Mouse (Mus musculus) limb, embryonic 10.5 days (tissue): ENCODE data around the gene Nxn. TPM values are rescaled to one million over a fixed set of nuclear protein-coding genes. Genes with fewer than 3 reads are reported as not detected.

Source experiments
- DNase-seq: peaks from one replicate; pipeline ENCODE4 v3.0.0-alpha.2; 2017; ENCODE audit warnings: low spot score
- H3K27ac ChIP-seq: fragments of 300-500 bp; sonication (generic); 2 replicates; pipeline ENCODE4 v1.5.1; 2016; ENCODE audit warnings: mild to moderate bottlenecking
- H3K27me3 ChIP-seq: fragments of 300-500 bp; sonication (generic); 2 replicates; pipeline ENCODE4 v1.6.1; 2016; ENCODE audit warnings: low read depth, mild to moderate bottlenecking; ENCODE audit not compliant: poor library complexity, severe bottlenecking
- H3K36me3 ChIP-seq: fragments of 300-500 bp; sonication (generic); 2 replicates; pipeline ENCODE4 v1.6.1; 2016; ENCODE audit warnings: mild to moderate bottlenecking, moderate library complexity
- H3K4me1 ChIP-seq: fragments of 300-500 bp; sonication (generic); 2 replicates; pipeline ENCODE4 v1.6.1; 2016
- H3K4me3 ChIP-seq: fragments of 300-500 bp; sonication (generic); 2 replicates; pipeline ENCODE4 v1.5.1; 2016; ENCODE audit warnings: mild to moderate bottlenecking, moderate library complexity
- H3K9me3 ChIP-seq: fragments of 300-500 bp; sonication (generic); replicated peaks from 2 replicates; pipeline ENCODE4 v1.6.1; 2016; ENCODE audit warnings: mild to moderate bottlenecking
- WGBS: fragments of 180-500 bp; shearing (Covaris S2); methylation state at CpG from one replicate; pipeline ENCODE4 v1.1.7; 2016; 5-methylcytosine and 5-hydroxymethylcytosine counted together
- polyA plus RNA-seq: library from polyadenylated mRNA; unstranded; fragments of >200 nt; fragmentation: Nextera tagmentation; extraction: Ambion mirVana; gene quantifications from 2 replicates; pipeline ENCODE4 v1.2.1, GENCODE M21; 2016

Gene Nxn
- polyA plus RNA-seq, 1 experiment from 2014 or later, result 53.3 TPM

DNA sequence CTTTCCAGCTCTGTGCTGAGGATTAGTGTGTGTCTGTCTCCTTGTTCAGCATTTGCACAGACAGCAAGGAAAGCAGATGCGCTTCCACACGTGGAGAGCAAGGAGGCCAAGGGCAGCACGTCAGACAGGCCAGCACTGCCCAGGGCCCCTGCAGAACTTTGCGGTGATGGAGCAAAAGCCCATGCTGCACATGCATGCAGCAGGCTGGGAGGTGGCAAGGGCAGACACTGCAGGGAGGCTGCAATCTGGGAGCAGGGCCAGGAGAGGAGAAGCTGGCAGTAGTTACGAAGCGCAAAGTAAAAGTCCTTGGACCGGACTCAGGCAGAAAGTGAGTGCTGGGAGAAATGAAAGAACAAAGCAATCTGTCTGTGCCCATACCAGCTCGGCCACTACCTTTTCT lies 19.5 kb upstream of the Nxn start:
- Histone ChIP-seq H3K4me3 (no peak overlapping the region), H3K9me3 (no peaks in the 10 kb centered on the region), H3K4me1 (peaks cover 49% of the 10 kb centered on the region), H3K27ac (no peak overlapping the region), H3K27me3 (no peaks in the 10 kb centered on the region), H3K36me3 (peaks cover 99% of the 10 kb centered on the region)
- DNase-seq, result no peak
- 91% methylated on average over 8 of the region's 8 CpGs for WGBS

- no peak for DNase-seq
- H3K4me3 ChIP-seq, result no peak overlapping the region
- peaks cover 97% of the 10 kb centered on the region for H3K36me3 ChIP-seq
- 39% methylated on average over 2 of the region's 2 CpGs for WGBS
- H3K27me3 ChIP-seq, result no peaks in the 10 kb centered on the region
- H3K27ac ChIP-seq, result no peak overlapping the region; the same call in 1 of the 2 replicates
- H3K4me1 ChIP-seq, result peaks cover 51% of the 10 kb centered on the region
- H3K9me3 ChIP-seq, result no peaks in the 10 kb centered on the region
Observed at GRCm38 (mm10) chr11:76415985-76416384, 17.0 kb upstream of the Nxn start.

GRCm38 (mm10) chr11:76415001-76415400 lies 16.1 kb upstream of the Nxn start:
- peaks cover 51% of the 10 kb centered on the region for H3K4me1 ChIP-seq
- no peaks in the 10 kb centered on the region for H3K9me3 ChIP-seq
- no peak overlapping the region for H3K27ac ChIP-seq
- H3K27me3 ChIP-seq, result no peaks in the 10 kb centered on the region
- H3K4me3 ChIP-seq, result no peak overlapping the region
- DNase-seq, result no peak
- peaks cover 92% of the 10 kb centered on the region for H3K36me3 ChIP-seq
- 92% methylated on average over 4 of the region's 4 CpGs for WGBS

DNA sequence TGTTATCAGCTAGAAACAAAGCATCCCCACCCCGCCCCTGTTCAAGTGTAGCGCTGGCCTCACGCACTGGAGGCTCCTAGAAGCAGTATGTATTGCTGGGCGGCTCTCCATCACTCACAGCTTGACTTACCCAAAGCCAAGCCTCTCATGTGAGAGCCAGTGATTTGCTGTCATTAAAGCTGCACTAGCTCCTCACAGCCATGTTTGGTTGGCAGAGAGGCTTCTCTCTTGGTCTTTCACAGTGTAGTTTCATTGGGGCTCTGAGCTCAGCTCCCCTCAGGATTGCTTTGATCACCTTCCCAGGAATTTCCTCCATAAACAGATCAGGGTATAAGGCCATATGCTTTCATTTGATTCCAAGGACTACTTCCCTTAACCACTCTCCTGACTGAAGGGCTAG lies 14.3 kb upstream of the Nxn start:
- no peaks in the 10 kb centered on the region for H3K9me3 ChIP-seq
- no peak overlapping the region for H3K4me3 ChIP-seq
- H3K36me3 ChIP-seq, result peaks cover 82% of the 10 kb centered on the region
- no peak overlapping the region for H3K27ac ChIP-seq
- H3K4me1 ChIP-seq, result peaks cover 42% of the 10 kb centered on the region
- WGBS, result 89% methylated on average over 4 of the region's 4 CpGs
- H3K27me3 ChIP-seq, result no peaks in the 10 kb centered on the region
- no peak for DNase-seq

GRCm38 (mm10) chr11:76410826-76411225 lies 11.9 kb upstream of the Nxn start:
- Histone ChIP-seq H3K27me3 (no peaks in the 10 kb centered on the region), H3K4me3 (no peak overlapping the region), H3K27ac (no peak overlapping the region), H3K4me1 (peaks cover 24% of the 10 kb centered on the region), H3K9me3 (no peaks in the 10 kb centered on the region), H3K36me3 (peaks cover 59% of the 10 kb centered on the region)
- DNase-seq, result peak; percentile 79
- WGBS, result 76% methylated on average over 12 of the region's 12 CpGs

DNA sequence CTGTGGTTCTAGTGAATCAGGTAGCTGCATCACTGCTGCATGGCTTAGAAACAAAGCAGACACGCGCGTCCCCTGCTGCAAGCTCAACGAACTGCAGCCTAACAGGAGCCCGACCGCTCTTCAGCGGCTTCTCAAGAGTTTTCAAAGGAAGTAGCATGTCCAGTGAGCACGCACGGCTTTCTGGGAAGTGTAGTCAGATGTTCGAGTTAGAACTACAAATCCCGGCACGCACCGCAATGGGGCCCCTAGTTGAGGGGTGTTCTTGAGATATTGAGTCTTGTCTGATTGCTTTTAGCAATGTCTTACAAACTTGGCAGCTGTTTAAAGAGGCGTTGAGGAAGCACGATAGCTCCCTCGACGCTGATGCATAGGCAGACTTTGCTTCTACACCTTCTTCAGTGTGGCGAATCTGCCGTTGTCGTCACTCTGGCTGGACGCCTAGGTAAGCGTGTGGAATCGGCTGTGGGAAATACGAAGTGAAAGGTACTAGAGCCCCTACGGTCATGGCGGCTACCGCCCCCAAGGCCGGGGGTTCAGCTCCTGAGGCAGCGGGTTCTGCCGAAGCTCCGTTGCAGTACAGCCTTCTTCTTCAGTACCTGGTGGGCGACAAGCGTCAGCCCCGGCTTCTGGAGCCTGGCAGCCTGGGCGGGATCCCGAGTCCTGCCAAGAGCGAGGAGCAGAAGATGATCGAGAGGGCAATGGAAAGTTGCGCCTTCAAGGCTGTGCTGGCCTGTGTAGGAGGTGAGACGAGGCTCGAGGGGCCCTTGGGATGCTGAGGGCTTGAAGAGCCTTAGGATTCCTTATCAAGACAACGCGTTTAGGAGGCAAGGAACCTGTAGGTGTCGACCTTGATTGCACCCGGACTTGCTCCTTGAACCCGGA lies 8.0 kb upstream of the Nxn start, which contains the start of gene Timm22:
Gene Timm22, plus strand, starts transcription at position 251 of the 882 bp plus-strand sequence.
- Histone ChIP-seq H3K4me3 (peak within 1 kb of the TSS; percentile 92), H3K36me3 (peaks cover 20% of the 10 kb centered on the region), H3K9me3 (no peaks in the 10 kb centered on the region), H3K27me3 (no peaks in the 10 kb centered on the region), H3K27ac (peak within 1 kb of the TSS; percentile 94), H3K4me1 (peaks cover 4% of the 10 kb centered on the region)
- peak; percentile 97 for DNase-seq
- under 1% methylated on average over 46 of the region's 46 CpGs for WGBS

DNA sequence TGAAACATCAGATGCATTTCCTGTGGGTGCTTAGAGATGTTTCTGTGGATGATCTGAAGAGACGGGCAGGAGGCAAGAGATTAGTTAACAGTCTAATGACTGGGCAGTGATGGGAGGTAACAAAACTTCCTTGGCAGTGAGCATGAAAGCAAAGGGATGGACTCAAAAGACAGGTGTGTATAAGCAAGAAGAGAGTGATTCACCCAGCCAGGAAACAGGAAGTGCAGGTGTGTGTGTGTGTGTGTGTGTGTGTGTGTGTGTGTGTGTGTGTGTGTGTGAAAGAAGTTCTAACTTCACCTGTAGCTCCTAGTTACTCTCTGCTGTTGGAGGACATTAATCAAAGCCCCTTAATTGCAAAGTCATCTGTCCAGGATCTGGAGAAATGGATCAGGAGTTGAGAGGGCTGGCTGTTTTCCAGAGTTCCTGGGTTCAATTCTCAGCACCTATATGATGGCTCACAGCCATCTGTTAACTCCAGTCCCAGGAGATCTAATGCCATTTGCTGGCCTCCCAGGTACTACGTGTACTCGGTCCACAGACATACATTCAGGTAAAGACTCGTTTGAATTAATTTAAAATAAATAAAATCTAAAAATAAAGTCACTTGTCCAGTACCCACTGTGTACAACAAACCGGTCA lies 6.8 kb upstream of the Nxn start:
- H3K36me3 ChIP-seq, result peaks cover 11% of the 10 kb centered on the region
- DNase-seq, result no peak
- H3K27ac ChIP-seq, result no peak overlapping the region
- no peak overlapping the region for H3K4me3 ChIP-seq
- WGBS, result 90% methylated on average over 5 of the region's 5 CpGs
- H3K27me3 ChIP-seq, result no peaks in the 10 kb centered on the region
- peaks cover 4% of the 10 kb centered on the region for H3K4me1 ChIP-seq
- no peaks in the 10 kb centered on the region for H3K9me3 ChIP-seq

DNA sequence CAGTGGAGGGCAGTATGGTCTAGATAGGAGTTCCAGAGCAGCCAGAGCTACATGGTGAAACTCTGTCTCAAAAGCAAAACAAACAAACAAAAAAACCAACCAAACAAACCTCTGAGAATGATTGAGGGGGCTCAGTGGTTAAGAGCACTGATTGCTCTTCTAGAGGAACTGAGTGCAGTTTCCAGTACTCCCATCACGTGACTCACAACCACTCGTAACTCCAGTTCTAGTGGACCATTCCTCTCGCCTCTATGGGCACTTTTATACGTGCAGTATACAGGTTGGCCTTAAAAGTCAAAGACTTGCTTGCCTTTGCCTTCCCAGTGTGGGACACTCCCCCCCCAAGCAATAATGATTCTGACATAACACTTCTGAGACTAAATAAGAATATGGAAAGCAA lies 6.2 kb upstream of the Nxn start:
- Histone ChIP-seq H3K4me3 (no peak overlapping the region), H3K36me3 (peaks cover 9% of the 10 kb centered on the region), H3K27me3 (no peaks in the 10 kb centered on the region), H3K4me1 (peaks cover 7% of the 10 kb centered on the region), H3K27ac (no peak overlapping the region), H3K9me3 (no peaks in the 10 kb centered on the region)
- WGBS, result 66% methylated on average over 4 of the region's 4 CpGs
- no peak for DNase-seq

DNA sequence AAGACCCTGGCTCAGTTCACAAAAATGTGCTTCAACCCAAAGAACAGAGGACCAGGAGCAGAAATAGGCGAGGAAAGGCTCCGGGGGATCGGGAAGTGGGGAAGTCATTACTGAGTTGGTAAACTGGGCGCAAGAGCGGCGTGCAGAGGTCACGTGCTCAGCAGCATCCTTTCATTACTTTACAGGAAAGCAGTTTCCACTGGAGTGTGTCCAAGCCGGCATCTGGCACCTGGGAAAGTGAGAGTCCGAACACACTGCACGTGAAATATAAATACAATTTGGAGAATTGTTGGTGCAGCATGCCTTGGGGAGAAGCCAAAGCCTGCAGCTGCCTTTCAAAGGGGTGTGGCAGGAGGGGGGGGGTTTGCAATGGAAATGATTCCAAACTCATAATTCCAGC lies 2.5 kb upstream of the Nxn start:
- H3K36me3 ChIP-seq, result no peaks in the 10 kb centered on the region
- no peaks in the 10 kb centered on the region for H3K9me3 ChIP-seq
- H3K4me3 ChIP-seq, result no peak overlapping the region
- WGBS, result 79% methylated on average over 10 of the region's 10 CpGs
- H3K27ac ChIP-seq, result no peak overlapping the region
- H3K4me1 ChIP-seq, result peaks cover 32% of the 10 kb centered on the region
- H3K27me3 ChIP-seq, result no peaks in the 10 kb centered on the region
- no peak for DNase-seq

DNA sequence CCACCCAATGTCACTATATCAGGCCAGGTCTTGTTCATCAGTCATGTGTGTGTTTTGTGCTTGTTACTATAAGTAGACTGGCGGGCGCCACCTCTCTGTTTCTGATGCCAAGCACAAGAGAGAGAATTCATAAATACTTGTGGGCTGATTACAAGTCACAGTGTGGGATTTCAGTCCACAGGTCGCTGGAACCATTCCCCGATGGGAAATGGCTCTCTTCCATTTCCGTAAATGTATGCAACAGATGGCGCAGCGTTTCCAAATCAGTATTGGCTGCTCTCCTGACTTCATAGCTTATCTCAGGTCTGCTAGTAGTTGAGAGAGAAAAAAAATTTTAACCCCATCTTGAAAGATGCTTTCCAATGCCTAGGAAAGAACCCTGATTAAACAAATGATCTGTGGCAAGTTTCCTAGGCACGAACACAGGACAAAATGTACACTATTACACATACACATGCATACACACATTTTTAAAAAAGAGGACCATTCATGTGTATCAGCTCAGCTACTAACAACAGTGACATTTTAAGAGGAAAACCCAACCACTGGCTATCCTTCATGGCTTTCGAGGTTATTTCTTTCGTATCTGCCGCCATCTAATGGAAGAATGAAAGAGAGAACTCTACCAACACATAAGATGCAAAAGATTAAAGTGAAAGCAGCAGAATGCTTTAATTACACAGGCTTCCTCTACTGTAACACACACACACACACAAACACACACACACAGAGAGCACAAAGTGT lies 819 bp upstream of the Nxn start:
- no peaks in the 10 kb centered on the region for H3K9me3 ChIP-seq
- WGBS, result 15% methylated on average over 11 of the region's 11 CpGs
- peak; percentile 45 for DNase-seq
- H3K4me1 ChIP-seq, result peaks cover 43% of the 10 kb centered on the region
- H3K27me3 ChIP-seq, result no peaks in the 10 kb centered on the region
- H3K27ac ChIP-seq, result peak overlapping the region; percentile 91
- H3K4me3 ChIP-seq, result peak overlapping the region; percentile 88
- H3K36me3 ChIP-seq, result peaks cover 3% of the 10 kb centered on the region

GRCm38 (mm10) chr11:76398312-76398797 lies 585 bp downstream of the Nxn start:
- peak overlapping the region; percentile 88 for H3K4me3 ChIP-seq
- 1% methylated on average over 32 of the region's 33 CpGs for WGBS
- H3K9me3 ChIP-seq, result no peaks in the 10 kb centered on the region
- H3K27ac ChIP-seq, result peak overlapping the region; percentile 91
- H3K27me3 ChIP-seq, result no peaks in the 10 kb centered on the region
- H3K36me3 ChIP-seq, result peaks cover 4% of the 10 kb centered on the region
- peaks cover 44% of the 10 kb centered on the region for H3K4me1 ChIP-seq
- DNase-seq, result no peak

GRCm38 (mm10) chr11:76397650-76398311 lies 1.2 kb downstream of the Nxn start:
- peak overlapping the region; percentile 91 for H3K27ac ChIP-seq
- no peaks in the 10 kb centered on the region for H3K9me3 ChIP-seq
- peaks cover 10% of the 10 kb centered on the region for H3K36me3 ChIP-seq
- H3K4me3 ChIP-seq, result peak overlapping the region; percentile 88
- peak; percentile 75 for DNase-seq
- no peaks in the 10 kb centered on the region for H3K27me3 ChIP-seq
- WGBS, result under 1% methylated on average over 26 of the region's 26 CpGs
- H3K4me1 ChIP-seq, result peaks cover 44% of the 10 kb centered on the region
